Mouse (Mus musculus) cerebellum, adult 9-11 months (tissue): ENCODE measurements at regions not wholly inside any gene's neighbourhood (a gene's known extent, or its start where the extent isn't known, plus 50 kb on each side); places are given as distances from the start of the nearest gene placed in this dataset.
A peak's percentile ranks its signal among the peaks of the same experiment; 100 is the strongest.

ENCODE experiments used
- DNase-seq: peaks from one replicate; pipeline ENCODE4 v3.0.0; 2022

GRCm38 (mm10) chr5:119543716-119544115 lies 126.8 kb upstream of the Tbx3 start:
- DNase-seq, result no peak

GRCm38 (mm10) chr5:119544681-119545080 lies 125.8 kb upstream of the Tbx3 start:
- no peak for DNase-seq

- DNase-seq, result no peak
Observed at GRCm38 (mm10) chr5:119547070-119547469, 123.4 kb upstream of the Tbx3 start.

- no peak for DNase-seq
Observed at GRCm38 (mm10) chr5:119550916-119551315, 119.6 kb upstream of the Tbx3 start.

DNA sequence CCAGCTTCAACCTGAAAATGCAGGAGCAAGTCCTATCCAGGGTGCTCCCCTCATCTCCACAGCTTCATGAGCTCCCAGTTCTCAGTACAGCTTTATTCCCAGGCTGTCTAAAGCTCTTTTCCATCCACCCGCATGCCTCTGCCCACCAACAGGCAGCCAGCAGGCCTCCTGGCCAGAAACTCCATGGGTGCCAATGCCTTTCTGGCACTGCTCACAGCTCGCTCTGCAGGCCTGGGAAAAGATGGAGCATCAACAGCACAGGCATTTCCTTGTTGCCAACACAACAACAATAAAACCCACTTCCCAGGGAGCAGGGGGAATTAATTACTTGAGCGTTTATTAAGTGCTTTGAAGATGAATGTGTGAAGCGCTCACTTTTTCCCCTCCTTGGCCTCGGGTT lies 117.0 kb upstream of the Tbx3 start:
- DNase-seq, result no peak

GRCm38 (mm10) chr5:119557071-119557470 lies 113.4 kb upstream of the Tbx3 start:
- no peak for DNase-seq

GRCm38 (mm10) chr5:119559696-119560095 lies 110.8 kb upstream of the Tbx3 start:
- peak; percentile 30 for DNase-seq

GRCm38 (mm10) chr5:119560392-119560791 lies 110.1 kb upstream of the Tbx3 start:
- DNase-seq, result no peak

GRCm38 (mm10) chr5:119561531-119561930 lies 108.9 kb upstream of the Tbx3 start:
- no peak for DNase-seq

DNA sequence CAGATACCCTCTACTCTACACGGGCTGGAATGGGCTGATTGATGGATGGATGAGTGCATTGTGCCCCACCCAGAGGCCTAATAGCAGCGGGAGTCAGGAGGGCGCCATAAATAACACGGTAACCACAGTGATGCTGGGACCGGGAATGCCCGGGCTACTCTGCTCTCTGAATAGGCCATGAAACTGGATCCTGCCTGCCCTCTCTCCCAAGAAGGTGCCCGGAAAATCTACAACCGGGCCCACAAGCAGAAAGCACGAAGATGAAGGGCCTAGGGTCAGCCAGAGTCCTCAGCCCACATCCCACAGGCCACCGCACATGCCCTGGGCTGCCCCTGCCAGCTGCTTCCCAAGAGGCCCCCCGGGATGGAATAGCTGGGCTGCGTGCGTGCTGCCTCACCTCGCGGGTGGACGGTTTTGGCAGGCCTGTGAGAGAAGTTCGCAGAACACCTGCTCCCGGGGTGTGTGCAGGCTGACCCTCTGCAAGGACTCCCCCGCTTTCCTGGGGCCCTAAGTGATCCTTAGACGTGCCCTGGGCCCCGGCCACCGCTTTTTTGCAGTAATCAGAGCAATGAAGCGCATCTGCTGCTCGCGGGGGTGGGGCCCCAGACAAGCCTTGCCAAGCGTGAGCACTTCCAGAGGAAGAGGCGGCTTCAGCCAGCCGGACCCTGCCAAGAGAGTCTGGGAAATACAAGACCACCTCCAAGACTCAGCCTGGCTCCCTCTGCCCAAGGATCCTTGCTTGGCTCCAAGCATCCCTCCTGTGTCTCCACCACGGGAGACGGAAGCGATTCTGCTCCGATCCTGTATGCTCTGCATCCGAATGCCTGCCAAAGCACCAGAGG lies 106.7 kb upstream of the Tbx3 start:
- no peak for DNase-seq

DNA sequence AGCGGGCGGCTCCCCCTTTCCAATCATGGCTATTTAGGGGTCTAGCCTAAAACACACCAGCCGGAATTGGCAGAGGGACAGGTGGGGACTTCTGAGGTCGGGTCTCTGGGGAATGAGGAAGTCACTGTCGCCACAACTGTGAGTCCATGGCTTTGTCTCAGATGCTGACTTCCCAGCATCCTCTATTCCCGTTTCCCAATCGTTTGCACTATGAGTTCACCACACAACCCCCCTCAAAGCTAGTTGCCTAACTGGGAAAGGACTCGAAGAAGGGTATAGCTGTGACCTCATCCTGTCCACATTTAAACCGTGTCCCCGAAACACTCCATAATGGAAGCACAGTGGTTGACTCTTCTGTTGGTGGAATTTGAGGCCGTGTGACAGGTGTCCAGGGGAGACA lies 102.8 kb upstream of the Tbx3 start:
- no peak for DNase-seq

DNA sequence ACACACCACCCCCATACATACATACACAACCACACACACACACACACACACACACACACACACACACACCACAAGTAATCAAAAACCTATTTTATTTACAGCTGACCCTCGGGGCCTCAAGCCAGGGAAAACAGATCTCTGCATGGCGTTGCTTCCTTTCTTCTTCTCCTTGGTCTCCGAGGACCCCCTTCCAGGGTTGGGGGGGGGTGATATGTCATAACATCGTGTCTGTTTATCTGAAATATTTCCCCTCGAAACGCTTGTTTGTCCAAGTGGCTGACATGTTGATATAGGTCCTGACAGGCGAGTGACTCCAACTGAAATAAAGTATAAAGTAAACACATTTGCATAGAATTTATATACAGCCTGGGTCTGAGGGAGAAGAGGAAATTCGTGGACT lies 100.4 kb upstream of the Tbx3 start:
- DNase-seq, result no peak

- DNase-seq, result no peak
Observed at GRCm38 (mm10) chr5:119571644-119572043, 98.8 kb upstream of the Tbx3 start.

DNA sequence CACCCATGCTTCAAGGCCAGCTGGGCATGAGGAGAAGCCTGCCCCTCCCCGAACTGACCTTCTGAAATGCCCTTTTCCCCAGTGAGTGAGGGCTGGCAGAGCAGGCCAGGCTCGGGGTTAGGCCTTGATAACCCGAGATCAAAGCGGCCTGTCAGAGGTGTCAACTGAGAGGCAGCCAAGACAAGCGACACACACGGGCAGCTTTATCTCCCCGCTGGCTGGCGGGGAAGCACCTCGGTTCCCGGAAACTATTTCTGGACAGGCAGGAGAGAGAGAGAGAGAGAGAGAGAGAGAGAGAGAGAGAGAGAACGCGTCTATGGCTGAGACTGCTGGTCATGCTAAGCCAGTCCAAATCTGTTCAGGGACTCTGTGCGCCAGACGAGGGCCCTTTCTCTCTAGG lies 95.3 kb upstream of the Tbx3 start:
- no peak for DNase-seq

- DNase-seq, result no peak
Observed at GRCm38 (mm10) chr5:119579288-119579687, 91.2 kb upstream of the Tbx3 start.

DNA sequence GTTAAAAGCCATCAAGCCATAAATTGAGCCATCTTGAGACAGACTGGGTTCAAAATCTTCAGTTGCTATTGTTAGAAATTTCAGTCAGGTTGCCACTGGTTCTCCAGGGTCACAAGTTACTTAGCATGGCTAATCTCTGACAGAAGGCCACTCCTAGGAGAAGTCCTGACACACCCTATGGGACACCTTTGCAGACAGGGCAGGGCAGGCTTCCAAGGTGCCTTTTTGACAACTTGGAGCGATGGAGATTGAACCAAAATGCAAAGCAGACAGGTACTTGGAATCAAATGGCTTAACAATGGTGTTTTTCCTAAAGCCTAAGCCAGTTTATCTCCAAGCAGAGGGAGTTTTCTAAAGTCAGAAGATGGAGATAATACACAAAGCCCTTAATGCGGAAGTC lies 90.7 kb upstream of the Tbx3 start:
- DNase-seq, result no peak

DNA sequence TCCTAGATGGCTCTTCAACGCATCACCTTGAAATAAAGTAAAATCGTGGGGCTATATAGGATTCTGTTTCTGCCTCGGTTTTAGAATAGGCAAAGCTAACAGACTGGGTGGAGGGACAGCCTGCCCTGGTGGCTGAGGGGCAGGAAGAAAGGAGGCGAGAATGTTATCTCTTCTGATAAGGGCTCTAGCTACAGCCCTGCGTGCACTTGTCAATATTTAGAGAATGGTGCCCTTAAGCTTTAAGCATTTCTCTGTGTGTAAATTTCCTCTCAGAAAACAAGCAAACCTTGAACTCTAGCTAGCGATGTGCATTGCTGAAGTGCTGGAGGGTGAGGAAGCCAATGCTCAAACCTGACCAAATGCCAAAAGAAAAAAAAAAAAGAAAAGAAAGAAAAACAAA lies 90.1 kb upstream of the Tbx3 start:
- no peak for DNase-seq

DNA sequence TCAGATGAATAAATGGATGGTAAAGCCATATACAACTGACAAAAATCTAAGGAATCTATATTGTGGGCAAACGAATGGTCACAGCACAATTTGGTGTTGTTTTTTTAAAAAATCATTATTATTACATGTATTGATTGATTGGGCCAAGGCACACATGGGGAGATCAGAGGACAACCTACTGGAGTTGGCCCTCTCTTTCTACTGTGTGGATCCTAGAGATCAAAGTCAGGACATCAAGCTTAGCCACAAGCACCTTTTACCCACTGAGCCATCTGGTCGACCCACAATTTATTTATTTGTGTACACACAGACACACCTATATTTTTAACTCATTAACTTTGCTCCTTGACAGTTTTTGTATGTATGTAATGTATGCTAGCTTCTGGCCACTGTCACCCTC lies 89.7 kb upstream of the Tbx3 start:
- no peak for DNase-seq

DNA sequence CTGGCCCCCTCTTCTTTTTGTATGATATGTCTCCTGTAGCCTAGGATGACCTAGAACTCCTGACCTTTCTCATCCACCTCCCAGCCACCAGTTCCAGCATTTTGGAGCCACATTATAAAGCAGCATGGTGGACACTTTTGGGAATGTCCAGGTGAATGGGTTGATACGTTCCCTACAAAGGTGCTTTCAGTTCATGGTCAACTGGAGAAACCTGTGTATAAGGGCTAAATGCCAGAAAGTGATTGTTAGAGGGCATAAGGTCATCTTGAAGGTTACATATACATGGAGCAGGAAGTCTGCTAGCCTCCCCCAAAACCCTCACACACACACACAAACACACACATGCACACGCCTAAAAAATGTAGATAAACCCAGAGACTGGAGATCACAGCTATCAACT lies 86.1 kb upstream of the Tbx3 start:
- no peak for DNase-seq

- DNase-seq, result no peak
Observed at GRCm38 (mm10) chr5:119584914-119585313, 85.6 kb upstream of the Tbx3 start.

- DNase-seq, result no peak
Observed at GRCm38 (mm10) chr5:119586391-119587058, 83.9 kb upstream of the Tbx3 start.

DNA sequence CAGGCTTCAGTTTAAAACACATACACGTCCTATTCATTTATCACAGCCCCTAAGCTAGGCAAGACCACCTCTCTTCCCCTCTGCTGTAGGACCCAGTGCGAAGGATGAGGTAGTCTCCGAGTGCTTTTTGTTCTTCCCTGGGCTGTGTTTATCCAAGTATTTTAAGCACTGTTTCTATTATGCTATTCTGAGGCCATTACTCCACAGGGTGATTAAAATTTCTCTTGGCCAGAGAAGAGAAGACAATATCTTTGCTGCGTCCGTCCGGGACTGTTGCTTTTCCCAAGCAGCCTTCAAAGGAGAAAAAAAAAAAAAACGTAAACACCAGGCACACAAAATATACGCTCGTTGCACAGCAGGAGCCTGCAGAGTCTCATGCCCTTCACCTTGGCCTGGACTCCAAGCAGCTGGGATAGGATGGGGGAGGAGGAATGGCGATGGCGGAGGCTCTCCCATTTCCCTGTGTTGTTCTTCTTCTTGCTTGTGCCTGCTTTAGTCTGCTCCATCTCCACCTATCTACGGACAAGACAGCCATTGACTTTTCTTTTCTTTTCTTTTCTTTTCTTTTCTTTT lies 83.1 kb upstream of the Tbx3 start:
- DNase-seq, result no peak

DNA sequence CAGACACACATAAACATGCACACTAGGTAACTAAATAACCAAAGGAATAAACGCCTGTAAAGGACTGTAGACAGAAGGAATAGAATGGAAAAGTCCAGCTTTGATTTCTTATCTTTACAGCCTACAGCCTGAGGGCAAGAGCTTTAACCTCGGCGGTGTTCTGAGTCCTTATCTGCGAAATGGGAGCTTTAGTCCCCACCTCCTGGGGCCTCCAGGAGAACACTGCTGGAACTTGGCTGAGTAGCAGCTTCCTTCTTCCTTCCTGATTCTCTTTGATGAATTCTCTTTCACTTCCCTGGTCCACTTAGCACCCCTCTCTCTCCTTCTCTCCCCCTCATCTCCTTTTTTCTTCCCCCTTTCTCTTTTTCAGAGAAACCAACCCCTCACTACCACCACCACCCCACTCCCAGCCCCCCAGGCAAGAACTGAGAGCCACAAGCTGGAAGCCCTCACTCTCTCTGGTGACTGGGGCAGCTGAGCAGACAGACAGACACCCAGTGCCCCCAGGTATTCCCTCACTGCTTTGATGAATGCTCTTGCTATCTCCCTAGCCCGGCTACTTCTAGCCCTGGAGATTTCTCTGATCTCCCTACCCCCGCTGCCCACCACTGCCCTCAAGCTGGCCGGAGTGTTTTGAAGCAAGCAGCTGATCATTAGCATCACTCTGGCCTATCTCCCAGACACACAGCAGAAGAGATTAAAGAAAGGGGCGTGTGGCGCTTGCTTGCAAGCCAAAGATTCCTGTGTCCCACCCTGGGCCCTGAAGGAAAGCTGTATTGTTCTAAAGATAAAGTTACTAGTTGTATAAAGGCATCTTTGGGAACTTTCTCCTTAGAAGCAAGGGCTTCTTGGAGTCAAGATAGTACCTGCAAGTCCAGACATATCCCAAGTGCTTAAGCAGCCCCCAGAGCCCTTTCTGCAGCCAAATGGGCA lies 81.9 kb upstream of the Tbx3 start:
- no peak for DNase-seq
